Mouse (Mus musculus): ENCODE measurements around the gene Uqcc2. TPM values are rescaled to one million over a fixed set of nuclear protein-coding genes. Genes with fewer than 3 reads are reported as not detected.

The Uqcc2 gene
- polyA plus RNA-seq, 1 experiment from 2014 or later, result 312 TPM

Small RNA genes lying within 50 kb of the gene (microRNA-seq; reads per million reads assigned to microRNA genes)
- not detected for gene Mir7677

Other genes starting within 250 kb of the Uqcc2 start
- gene Kifc5b, start 216.8 kb downstream of the Uqcc2 start, polyA plus RNA-seq (2016; fragmentation: Nextera tagmentation; extraction: Ambion mirVana), result 5.4 and 5.5 TPM in 2 replicates
- 14.6 and 15.7 TPM in 2 replicates for gene Phf1, start 200.9 kb downstream of the Uqcc2 start, polyA plus RNA-seq (2016; fragmentation: Nextera tagmentation; extraction: Ambion mirVana)
- 131 and 149 TPM in 2 replicates for gene Cuta, start 194.3 kb downstream of the Uqcc2 start, polyA plus RNA-seq (2016; fragmentation: Nextera tagmentation; extraction: Ambion mirVana)
- gene Syngap1, start 192.7 kb downstream of the Uqcc2 start, polyA plus RNA-seq (2016; fragmentation: Nextera tagmentation; extraction: Ambion mirVana), result 4.2 and 4.4 TPM in 2 replicates
- 19.4 and 19.7 TPM in 2 replicates for gene Zbtb9, start 160.7 kb downstream of the Uqcc2 start, polyA plus RNA-seq (2016; fragmentation: Nextera tagmentation; extraction: Ambion mirVana)
- gene Bak1, start 104.9 kb downstream of the Uqcc2 start, polyA plus RNA-seq (2016; fragmentation: Nextera tagmentation; extraction: Ambion mirVana), result 3.3 and 3.5 TPM in 2 replicates
- 2.5 and 2.8 TPM in 2 replicates for gene Itpr3, start 76.6 kb downstream of the Uqcc2 start, polyA plus RNA-seq (2016; fragmentation: Nextera tagmentation; extraction: Ambion mirVana)
- gene Ip6k3, start 33.9 kb upstream of the Uqcc2 start, polyA plus RNA-seq (2016; fragmentation: Nextera tagmentation; extraction: Ambion mirVana), result 0.40 and 0.54 TPM in 2 replicates
- gene Lemd2, start 70.6 kb upstream of the Uqcc2 start, polyA plus RNA-seq (2016; fragmentation: Nextera tagmentation; extraction: Ambion mirVana), result 32.9 and 38.2 TPM in 2 replicates

Data from hindbrain, embryonic 12.5 days (tissue).